Mouse (Mus musculus) heart, embryonic 14.5 days (tissue): ENCODE measurements around the gene Cdkal1. TPM values are rescaled to one million over a fixed set of nuclear protein-coding genes. Genes with fewer than 3 reads are reported as not detected.

ENCODE experiments used
- ATAC-seq: fragments of 200-750 bp; cut with Nextera tagmentation; 2 replicates; pipeline ENCODE4 v1.8.0; 2017; ENCODE audit warnings: low read depth, moderate TSS enrichment; ENCODE audit not compliant: insufficient number of reproducible peaks, insufficient read depth, low FRiP score
- H3K27ac ChIP-seq, 2 experiments: fragments of 200-500 bp in 1 of 2; fragments of 300-500 bp in 1 of 2; sonication (generic) in 1 of 2; replicated peaks in 1 of 2; 2 replicates each; pipeline ENCODE4 v1.5.1; 2012 to 2014; ENCODE audit warnings: low read depth in 2 of 2, low read length in 2 of 2, control low read depth in 1 of 2, mild to moderate bottlenecking in 1 of 2, mixed read lengths in 1 of 2; ENCODE audit not compliant: control insufficient read depth in 1 of 2, insufficient read depth in 1 of 2
- H3K27me3 ChIP-seq: fragments of 300-500 bp; sonication (generic); 2 replicates; pipeline ENCODE4 v1.6.1; 2014; ENCODE audit warnings: mild to moderate bottlenecking, low read length, control low read depth; ENCODE audit not compliant: control insufficient read depth, insufficient read depth
- H3K36me3 ChIP-seq: fragments of 300-500 bp; sonication (generic); 2 replicates; pipeline ENCODE4 v1.6.1; 2014; ENCODE audit warnings: mild to moderate bottlenecking, control low read depth, low read length, mixed read lengths; ENCODE audit not compliant: control insufficient read depth, insufficient read depth
- H3K4me1 ChIP-seq, 2 experiments: fragments of 200-500 bp in 1 of 2; fragments of 300-500 bp in 1 of 2; sonication (generic) in 1 of 2; 2 replicates each; pipeline ENCODE4 v1.6.1; 2012 to 2014; ENCODE audit warnings: low read length in 2 of 2, control low read depth in 1 of 2, mixed read lengths in 1 of 2; ENCODE audit not compliant: control insufficient read depth in 2 of 2, insufficient read depth in 2 of 2
- H3K4me2 ChIP-seq: fragments of 300-500 bp; sonication (generic); 2 replicates; pipeline ENCODE4 v1.6.1; 2014; ENCODE audit warnings: mild to moderate bottlenecking, low read length
- H3K4me3 ChIP-seq, 2 experiments: fragments of 200-500 bp in 1 of 2; fragments of 300-500 bp in 1 of 2; sonication (generic) in 1 of 2; 2 replicates each; pipeline ENCODE4 v1.5.1; 2012 to 2014; ENCODE audit warnings: low read length in 2 of 2, mild to moderate bottlenecking in 2 of 2, control low read depth in 1 of 2, low read depth in 1 of 2, moderate library complexity in 1 of 2; ENCODE audit not compliant: control insufficient read depth in 1 of 2, insufficient read depth in 1 of 2
- H3K9ac ChIP-seq: fragments of 300-500 bp; sonication (generic); 2 replicates; pipeline ENCODE4 v1.6.1; 2014; ENCODE audit warnings: mild to moderate bottlenecking, low read length
- H3K9me3 ChIP-seq: fragments of 300-500 bp; sonication (generic); 2 replicates; pipeline ENCODE4 v1.6.1; 2016; ENCODE audit warnings: low read length, control low read depth; ENCODE audit not compliant: control insufficient read depth
- WGBS: fragments of 180-500 bp; shearing (Covaris S2); extraction: QIAGEN DNeasy Blood & Tissue Kit; methylation state at CpG from one replicate; pipeline ENCODE4 v1.1.7; 2014; 5-methylcytosine and 5-hydroxymethylcytosine counted together
- polyA plus RNA-seq: library from polyadenylated mRNA; unstranded; fragments of >200 nt; fragmentation: Nextera tagmentation; extraction: Ambion mirVana; gene quantifications from 2 replicates; pipeline ENCODE4 v1.2.1, GENCODE M21; 2014

Gene Cdkal1
- polyA plus RNA-seq, 1 experiment from 2014 or later = 28.3 TPM

GRCm38 (mm10) chr13:29857436-29857835 is 2.0 kb upstream of the Cdkal1 start:
- no peak overlapping the region for H3K9ac ChIP-seq
- no peak overlapping the region for H3K4me3 ChIP-seq
- 17% methylated on average over 4 of the region's 4 CpGs for WGBS
- ATAC-seq = no peak
- peak overlapping the region; percentile 37; the same call in 1 of the 2 replicates for H3K4me2 ChIP-seq
- peaks cover 0 to 10% of the 10 kb centered on the region in 2 experiments; a peak in 3 of 4 replicates for H3K4me1 ChIP-seq
- H3K27ac ChIP-seq = no peak overlapping the region
- H3K36me3 ChIP-seq = no peaks in the 10 kb centered on the region
- no peaks in the 10 kb centered on the region for H3K27me3 ChIP-seq
- no peaks in the 10 kb centered on the region for H3K9me3 ChIP-seq

GRCm38 (mm10) chr13:29854876-29855275 is 598 bp downstream of the Cdkal1 start:
- WGBS = 1% methylated on average over 5 of the region's 5 CpGs
- H3K4me2 ChIP-seq = peak overlapping the region; percentile 84

GRCm38 (mm10) chr13:29838409-29839047 is 16.9 kb downstream of the Cdkal1 start:
- Histone ChIP-seq H3K36me3 (peaks cover 41% of the 10 kb centered on the region), H3K9me3 (no peaks in the 10 kb centered on the region), H3K4me2 (no peak overlapping the region), H3K4me1 (peaks cover 6 to 13% of the 10 kb centered on the region in 2 experiments), H3K27me3 (no peaks in the 10 kb centered on the region), H3K27ac (no peak overlapping the region), H3K9ac (no peak overlapping the region), H3K4me3 (no peak overlapping the region)
- no peak for ATAC-seq
- WGBS = 47% methylated on average over 5 of the region's 5 CpGs

More at GRCm38 (mm10) chr13:29854876-29855275, 598 bp downstream of the Cdkal1 start:
- Histone ChIP-seq H3K4me3 (peak overlapping the region; percentile 72 to 88), H3K9me3 (no peaks in the 10 kb centered on the region), H3K36me3 (peaks cover 12% of the 10 kb centered on the region), H3K27me3 (no peaks in the 10 kb centered on the region), H3K27ac (peak overlapping the region; percentile 80 to 88), H3K4me1 (peaks cover 0 to 10% of the 10 kb centered on the region in 2 experiments; a peak in 2 of 4 replicates), H3K9ac (peak overlapping the region; percentile 82)
- ATAC-seq = no peak

- Histone ChIP-seq H3K9ac (no peak overlapping the region), H3K4me3 (no peak overlapping the region), H3K4me1 (peaks cover 6 to 15% of the 10 kb centered on the region in 2 experiments), H3K36me3 (peaks cover 20% of the 10 kb centered on the region), H3K27ac (no peak overlapping the region), H3K27me3 (no peaks in the 10 kb centered on the region), H3K9me3 (no peaks in the 10 kb centered on the region), H3K4me2 (no peak overlapping the region)
- WGBS = 34% methylated on average over 4 of the region's 4 CpGs
- no peak for ATAC-seq
Observed at GRCm38 (mm10) chr13:29835170-29835569, 20.3 kb downstream of the Cdkal1 start.

- Histone ChIP-seq H3K4me1 (peaks cover 6 to 15% of the 10 kb centered on the region in 2 experiments), H3K9ac (no peak overlapping the region), H3K27ac (no peak overlapping the region), H3K4me3 (no peak overlapping the region), H3K4me2 (no peak overlapping the region), H3K9me3 (no peaks in the 10 kb centered on the region), H3K27me3 (no peaks in the 10 kb centered on the region), H3K36me3 (peaks cover 20% of the 10 kb centered on the region)
- ATAC-seq = no peak
- WGBS = 57% methylated on average over 8 of the region's 8 CpGs
Observed at GRCm38 (mm10) chr13:29833751-29834150, 21.7 kb downstream of the Cdkal1 start.

GRCm38 (mm10) chr13:29831126-29831525 is 24.3 kb downstream of the Cdkal1 start:
- peaks cover 2% of the 10 kb centered on the region; the same call in 1 of the 2 replicates for H3K36me3 ChIP-seq
- no peak for ATAC-seq
- no peak overlapping the region for H3K27ac ChIP-seq
- H3K4me2 ChIP-seq = no peak overlapping the region
- H3K4me1 ChIP-seq = peaks cover 6 to 18% of the 10 kb centered on the region in 2 experiments
- H3K27me3 ChIP-seq = no peaks in the 10 kb centered on the region
- WGBS = 82% methylated on average over 4 of the region's 4 CpGs
- H3K9ac ChIP-seq = no peak overlapping the region
- no peak overlapping the region for H3K4me3 ChIP-seq
- no peaks in the 10 kb centered on the region for H3K9me3 ChIP-seq

GRCm38 (mm10) chr13:29828032-29828431 is 27.4 kb downstream of the Cdkal1 start:
- WGBS = 50% methylated on average over 1 of the region's 1 CpGs
- Histone ChIP-seq H3K4me3 (no peak overlapping the region), H3K27me3 (no peaks in the 10 kb centered on the region), H3K9me3 (no peaks in the 10 kb centered on the region), H3K4me2 (no peak overlapping the region), H3K9ac (no peak overlapping the region), H3K4me1 (peaks cover 4 to 12% of the 10 kb centered on the region in 2 experiments; a peak in 2 of 4 replicates), H3K36me3 (no peaks in the 10 kb centered on the region), H3K27ac (no peak overlapping the region)
- ATAC-seq = no peak
